Mouse (Mus musculus) inflammation-experienced regulatory T-cells (primary cell): Measurements from ENCODE around the gene Kcnip3. TPM values are rescaled to one million over a fixed set of nuclear protein-coding genes. Genes with fewer than 3 reads are reported as not detected.

Source experiments
- polyA plus RNA-seq, 2 experiments: library from polyadenylated mRNA; unstranded; fragments of 100-300 nt; shearing (Covaris generic); gene quantifications; one replicate each; pipeline ENCODE4 v1.2.1; 2017

The Kcnip3 gene
- polyA plus RNA-seq: 1 to 10 TPM in 1 of 2 experiments, under 1 TPM in 1; 0.34 to 1.2 TPM

DNA sequence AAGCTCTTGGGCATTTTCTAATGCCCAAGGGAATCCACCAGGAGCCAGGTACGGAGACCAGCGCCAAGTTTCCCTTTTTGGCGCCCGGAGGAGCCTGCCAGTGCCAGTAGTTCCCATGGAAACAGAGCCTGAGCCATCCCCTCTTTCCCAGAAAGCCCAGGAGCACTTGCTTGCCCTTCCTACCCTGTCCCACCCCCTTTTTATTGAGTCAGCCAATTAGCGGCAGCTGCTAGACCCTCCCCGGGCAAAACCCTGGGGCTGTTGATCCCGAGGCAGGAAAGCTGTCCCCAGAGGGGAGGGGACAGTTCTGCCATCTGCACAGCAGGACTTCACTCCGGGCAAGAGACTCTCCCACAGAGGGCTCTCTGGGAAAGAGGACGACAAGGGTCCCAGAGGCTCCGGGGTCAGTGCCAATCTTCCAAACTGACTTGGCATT, at the start of gene Kcnip3:
TSS of gene Kcnip3 (minus strand) at position 89 of the 436 bp plus-strand sequence.

DNA sequence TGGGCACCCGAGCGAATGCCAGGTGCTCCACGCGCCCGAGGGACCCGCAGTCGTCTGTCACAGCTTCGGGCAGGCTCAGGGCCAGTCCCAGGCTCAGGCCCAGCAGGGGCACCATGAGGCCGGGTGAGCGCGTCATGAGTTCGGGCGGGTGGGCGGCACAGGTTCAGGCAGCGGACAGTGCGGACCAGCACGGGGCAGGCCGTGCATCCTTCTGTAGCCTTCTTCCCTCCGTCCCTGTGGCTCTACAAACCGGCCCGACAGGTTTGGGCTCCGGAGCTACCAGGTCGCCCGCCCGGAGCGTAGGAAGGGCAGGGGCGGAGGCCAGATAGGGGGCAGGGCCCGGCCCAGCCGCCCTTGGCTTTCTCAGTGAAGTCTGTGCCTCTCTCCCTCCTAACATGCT, 19.3 kb upstream of the Kcnip3 start, which contains the start of gene Prom2:
TSS of gene Prom2 (minus strand) at position 283 of the 400 bp plus-strand sequence.

DNA sequence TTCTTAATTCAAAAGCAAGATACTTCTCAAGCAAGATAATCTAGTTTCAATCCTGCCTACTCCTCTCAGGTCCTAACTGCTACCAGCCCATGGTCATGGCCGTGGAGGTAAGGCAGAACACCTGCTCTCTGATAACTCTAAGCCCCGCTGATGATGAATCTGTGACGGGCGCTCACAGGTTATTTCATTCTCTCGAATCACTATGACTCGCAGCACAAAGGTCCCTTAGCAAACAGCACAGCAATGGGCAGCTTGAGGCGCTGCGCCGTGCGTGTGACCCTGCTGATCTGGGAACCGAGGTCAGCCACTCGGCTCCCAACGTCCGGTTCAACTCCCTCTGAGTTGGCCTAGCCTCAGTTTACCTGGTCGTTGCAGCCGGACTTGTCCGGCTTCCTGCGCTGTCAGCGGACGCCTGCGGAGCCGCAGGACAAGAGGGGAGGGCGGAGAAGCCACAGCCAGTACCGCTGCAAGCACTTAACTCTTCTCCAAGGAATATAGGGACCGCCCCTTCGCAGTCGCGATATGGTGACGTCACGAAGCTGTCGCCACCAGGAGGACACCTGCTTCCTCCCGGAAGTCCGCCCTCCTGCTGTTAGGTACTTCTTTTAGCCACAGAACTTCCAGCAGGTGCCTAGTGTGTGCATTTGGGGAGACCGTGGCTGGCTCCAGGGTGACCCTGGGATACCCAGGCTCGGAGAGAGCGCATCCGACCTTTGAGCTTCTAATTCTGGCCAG, 77.7 kb downstream of the Kcnip3 start, which contains the start of gene Fahd2a:
TSS of gene Fahd2a (minus strand) at position 511 of the 735 bp plus-strand sequence.

DNA sequence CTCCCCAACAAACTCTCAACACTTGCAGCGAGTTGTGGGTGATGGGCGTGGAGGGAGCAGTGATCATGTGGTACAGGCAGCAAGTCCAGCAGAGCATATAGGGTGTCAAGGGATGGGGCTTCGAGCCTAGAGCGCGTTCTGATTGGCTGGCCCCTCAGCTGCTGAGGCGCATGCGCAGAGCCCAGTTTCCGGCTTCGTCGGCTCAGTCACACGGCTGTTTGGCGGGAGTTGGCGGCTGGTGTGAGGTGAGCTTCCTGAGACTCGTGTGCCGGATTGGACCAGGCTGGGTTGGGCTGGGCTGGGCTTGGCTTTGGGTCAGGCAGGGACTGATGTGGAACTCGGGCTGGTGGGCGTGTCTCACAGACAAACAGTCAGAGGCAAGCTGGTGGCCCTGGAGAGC, 96.9 kb downstream of the Kcnip3 start, which contains the start of gene Gpat2:
TSS of gene Gpat2 (plus strand) at position 223 of the 400 bp plus-strand sequence.

Other genes with a start within 250 kb of the Kcnip3 start
- gene Dusp2, start 185.9 kb downstream of the Kcnip3 start, polyA plus RNA-seq: 100 to 1,000 TPM; 344 to 424 TPM
- 1 to 10 TPM in 1 of 2 experiments, under 1 TPM in 1; 0.11 to 1.0 TPM for gene Astl, start 183.5 kb downstream of the Kcnip3 start, polyA plus RNA-seq
- 1 to 10 TPM in 1 of 2 experiments, under 1 TPM in 1; 0.40 to 1.7 TPM for gene Adra2b, start 158.9 kb downstream of the Kcnip3 start, polyA plus RNA-seq
- 1 to 10 TPM in 1 of 2 experiments, under 1 TPM in 1; 0.22 to 1.1 TPM for gene Gpat2, start 96.9 kb downstream of the Kcnip3 start, polyA plus RNA-seq
- gene Fahd2a, start 77.5 kb downstream of the Kcnip3 start, polyA plus RNA-seq: 10 to 100 TPM; 24.8 to 25.3 TPM
- gene Prom2, start 19.4 kb upstream of the Kcnip3 start, polyA plus RNA-seq: 1 to 10 TPM in 1 of 2 experiments, under 1 TPM in 1; 0.48 to 1.2 TPM
- 1 to 10 TPM; 2.9 to 3.2 TPM for gene Zfp661, start 65.0 kb upstream of the Kcnip3 start, polyA plus RNA-seq
- gene Mrps5, start 65.1 kb upstream of the Kcnip3 start, polyA plus RNA-seq: 100 to 1,000 TPM; 123 to 125 TPM
- gene Mal, start 134.6 kb upstream of the Kcnip3 start, polyA plus RNA-seq: 1 to 10 TPM in 1 of 2 experiments, under 1 TPM in 1; 0.22 to 1.4 TPM
- gene Mall, start 207.8 kb upstream of the Kcnip3 start, polyA plus RNA-seq: under 1 TPM in 1 of 2 experiments, not detected in 1; 0.13 TPM